Mouse (Mus musculus): ENCODE data around the gene Pgap1. TPM values are rescaled to one million over a fixed set of nuclear protein-coding genes. Genes with fewer than 3 reads are reported as not detected.

Gene Pgap1
- polyA plus RNA-seq, 1 experiment = 3.1 TPM

GRCm38 (mm10) chr1:54531170-54531569 lies 26.3 kb downstream of the Pgap1 start:
- Histone ChIP-seq H3K4me1 (ENCODE audit: control insufficient read depth, insufficient read depth, insufficient read length) (no peaks in the 10 kb centered on the region), H3K36me3 (ENCODE audit: control insufficient read depth, insufficient read depth, low read length) (peaks cover 15% of the 10 kb centered on the region), H3K27ac (ENCODE audit: insufficient read depth, low read length) (no peak overlapping the region), H3K27me3 (ENCODE audit: control insufficient read depth, insufficient read depth, low read length) (no peaks in the 10 kb centered on the region), H3K4me3 (ENCODE audit: extremely low read depth, insufficient read depth, insufficient read length) (no peak overlapping the region)
- no peak for DNase-seq (ENCODE audit: low read depth in 1 of 2, low spot score in 2 of 2)
- WGBS = 58% methylated on average over 6 of the region's 6 CpGs
- no peak for TF ChIP-seq CTCF (IDR thresholded peaks at IDR 0.05; ENCODE audit: extremely low read depth, insufficient read depth, insufficient read length, insufficient replicate concordance)
- no peak for TF ChIP-seq POLR2A (IDR thresholded peaks at IDR 0.05; ENCODE audit: low read depth, low read length)

DNA sequence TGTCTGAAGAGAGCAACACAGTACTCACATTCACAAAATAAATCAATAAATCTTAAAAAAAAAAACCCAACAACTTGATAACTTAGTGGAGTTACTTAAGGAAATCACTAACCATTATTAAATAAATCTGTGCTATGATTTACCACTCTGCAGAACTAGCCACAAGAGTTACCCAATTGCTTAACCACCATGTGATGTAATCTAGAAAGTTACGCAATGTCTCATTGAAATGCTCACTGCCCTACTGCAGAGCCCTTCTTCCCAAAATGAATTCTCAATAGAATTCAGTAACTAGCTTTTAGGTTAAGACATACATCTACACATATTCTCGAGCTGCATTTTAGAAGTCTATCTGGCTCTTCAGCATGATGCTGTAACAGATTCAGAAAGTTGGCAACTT lies 33.8 kb downstream of the Pgap1 start:
- Histone ChIP-seq H3K4me1 (ENCODE audit: control insufficient read depth, insufficient read depth, insufficient read length) (no peaks in the 10 kb centered on the region), H3K36me3 (ENCODE audit: control insufficient read depth, insufficient read depth, low read length) (peaks cover 10% of the 10 kb centered on the region), H3K27me3 (ENCODE audit: control insufficient read depth, insufficient read depth, low read length) (no peaks in the 10 kb centered on the region), H3K4me3 (ENCODE audit: extremely low read depth, insufficient read depth, insufficient read length) (no peak overlapping the region), H3K27ac (ENCODE audit: insufficient read depth, low read length) (no peak overlapping the region)
- 71% methylated on average over 2 of the region's 2 CpGs for WGBS
- TF ChIP-seq POLR2A (IDR thresholded peaks at IDR 0.05; ENCODE audit: low read depth, low read length) (no peak), CTCF (IDR thresholded peaks at IDR 0.05; ENCODE audit: extremely low read depth, insufficient read depth, insufficient read length, insufficient replicate concordance) (no peak)
- DNase-seq (ENCODE audit: low read depth in 1 of 2, low spot score in 2 of 2) = no peak

DNA sequence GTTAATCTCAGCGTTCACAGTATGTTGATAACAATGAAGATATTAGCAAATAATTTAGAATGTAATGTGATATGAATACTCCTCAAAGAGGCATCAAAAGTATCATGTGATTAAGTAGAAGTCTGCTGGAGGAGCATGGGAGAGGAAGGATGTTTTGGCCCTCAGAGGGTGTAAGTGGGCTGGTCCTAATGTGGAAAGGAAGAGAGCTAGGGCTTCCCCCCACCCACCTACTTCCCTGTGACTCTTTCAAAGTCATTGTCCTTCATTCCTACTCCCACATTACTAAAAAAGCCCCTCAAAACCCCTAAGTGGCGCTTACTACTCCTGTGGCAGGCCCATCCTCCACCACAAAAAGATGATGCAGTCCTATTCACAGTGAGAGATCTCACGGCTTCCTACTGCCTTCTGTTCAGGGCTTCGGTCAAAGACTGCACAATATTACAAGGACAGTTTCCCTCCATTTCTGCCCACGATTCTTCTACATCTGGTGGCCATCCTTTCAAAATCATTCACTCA lies 37.4 kb downstream of the Pgap1 start:
- 80% methylated on average over 5 of the region's 5 CpGs for WGBS
- Histone ChIP-seq H3K27ac (ENCODE audit: insufficient read depth, low read length) (no peak overlapping the region), H3K36me3 (ENCODE audit: control insufficient read depth, insufficient read depth, low read length) (peaks cover 7% of the 10 kb centered on the region), H3K4me3 (ENCODE audit: extremely low read depth, insufficient read depth, insufficient read length) (no peak overlapping the region), H3K4me1 (ENCODE audit: control insufficient read depth, insufficient read depth, insufficient read length) (no peaks in the 10 kb centered on the region), H3K27me3 (ENCODE audit: control insufficient read depth, insufficient read depth, low read length) (no peaks in the 10 kb centered on the region)
- no peak for DNase-seq (ENCODE audit: low read depth in 1 of 2, low spot score in 2 of 2)
- no peak for TF ChIP-seq POLR2A (IDR thresholded peaks at IDR 0.05; ENCODE audit: low read depth, low read length)
- TF ChIP-seq CTCF (IDR thresholded peaks at IDR 0.05; ENCODE audit: extremely low read depth, insufficient read depth, insufficient read length, insufficient replicate concordance) = no peak

DNA sequence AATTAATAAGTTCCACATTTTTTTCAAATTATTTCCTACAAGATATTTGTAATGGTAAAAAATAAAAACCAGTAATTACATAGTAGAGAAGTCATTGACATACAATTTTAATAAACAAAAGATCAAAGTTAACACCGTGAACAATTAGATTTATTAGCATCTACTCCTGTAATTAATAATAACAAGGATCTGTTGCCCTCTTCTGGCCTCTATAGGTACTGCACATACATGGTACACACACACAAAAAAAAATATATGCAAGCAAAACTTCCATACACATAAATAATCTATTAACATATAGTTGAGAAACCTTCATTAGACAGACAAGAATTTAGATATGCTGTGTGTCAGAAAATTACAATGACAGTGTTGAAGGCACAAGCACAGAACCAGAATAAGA lies 43.6 kb downstream of the Pgap1 start:
- DNase-seq (ENCODE audit: low read depth in 1 of 2, low spot score in 2 of 2) = no peak
- Histone ChIP-seq H3K36me3 (ENCODE audit: control insufficient read depth, insufficient read depth, low read length) (peaks cover 9% of the 10 kb centered on the region; the same call in 1 of the 2 replicates), H3K27ac (ENCODE audit: insufficient read depth, low read length) (no peak overlapping the region), H3K27me3 (ENCODE audit: control insufficient read depth, insufficient read depth, low read length) (no peaks in the 10 kb centered on the region), H3K4me3 (ENCODE audit: extremely low read depth, insufficient read depth, insufficient read length) (no peak overlapping the region), H3K4me1 (ENCODE audit: control insufficient read depth, insufficient read depth, insufficient read length) (no peaks in the 10 kb centered on the region)
- TF ChIP-seq CTCF (IDR thresholded peaks at IDR 0.05; ENCODE audit: extremely low read depth, insufficient read depth, insufficient read length, insufficient replicate concordance) = no peak
- no peak for TF ChIP-seq POLR2A (IDR thresholded peaks at IDR 0.05; ENCODE audit: low read depth, low read length)
- WGBS = 94% methylated on average over 1 of the region's 1 CpGs

- no peak for DNase-seq (ENCODE audit: low read depth in 1 of 2, low spot score in 2 of 2)
- peaks cover 20% of the 10 kb centered on the region for H3K36me3 ChIP-seq (ENCODE audit: control insufficient read depth, insufficient read depth, low read length)
- no peak overlapping the region for H3K27ac ChIP-seq (ENCODE audit: insufficient read depth, low read length)
- H3K4me1 ChIP-seq (ENCODE audit: control insufficient read depth, insufficient read depth, insufficient read length) = no peaks in the 10 kb centered on the region
- no peak for TF ChIP-seq CTCF (IDR thresholded peaks at IDR 0.05; ENCODE audit: extremely low read depth, insufficient read depth, insufficient read length, insufficient replicate concordance)
- no peak for TF ChIP-seq POLR2A (IDR thresholded peaks at IDR 0.05; ENCODE audit: low read depth, low read length)
- no peaks in the 10 kb centered on the region for H3K27me3 ChIP-seq (ENCODE audit: control insufficient read depth, insufficient read depth, low read length)
- no peak overlapping the region for H3K4me3 ChIP-seq (ENCODE audit: extremely low read depth, insufficient read depth, insufficient read length)
- WGBS = 94% methylated on average over 2 of the region's 2 CpGs
Measured at GRCm38 (mm10) chr1:54498496-54498895, 59.0 kb downstream of the Pgap1 start.

DNA sequence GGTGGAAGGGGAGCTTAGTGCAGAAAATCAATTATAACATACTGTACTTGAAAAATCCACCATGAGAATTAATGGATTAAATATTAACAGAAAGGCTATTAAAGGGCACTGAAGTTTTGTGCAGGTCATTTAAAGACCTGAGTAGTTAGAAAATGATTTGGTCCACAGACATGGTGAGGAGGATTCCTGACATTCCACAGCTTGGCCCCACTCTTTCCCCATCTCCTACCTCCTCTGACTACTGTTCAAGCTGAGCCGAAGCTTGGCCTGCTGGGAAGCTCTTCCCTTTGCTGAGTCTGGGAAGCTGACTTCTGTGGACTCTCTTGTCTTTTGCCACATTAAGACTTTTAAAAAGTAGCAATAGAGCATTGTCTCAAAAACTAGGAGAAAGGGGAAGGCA lies 61.2 kb downstream of the Pgap1 start:
- no peaks in the 10 kb centered on the region for H3K27me3 ChIP-seq (ENCODE audit: control insufficient read depth, insufficient read depth, low read length)
- no peak overlapping the region for H3K4me3 ChIP-seq (ENCODE audit: extremely low read depth, insufficient read depth, insufficient read length)
- H3K27ac ChIP-seq (ENCODE audit: insufficient read depth, low read length) = no peak overlapping the region
- WGBS = 95% methylated on average over 1 of the region's 1 CpGs
- TF ChIP-seq POLR2A (IDR thresholded peaks at IDR 0.05; ENCODE audit: low read depth, low read length) (no peak), CTCF (IDR thresholded peaks at IDR 0.05; ENCODE audit: extremely low read depth, insufficient read depth, insufficient read length, insufficient replicate concordance) (no peak)
- H3K36me3 ChIP-seq (ENCODE audit: control insufficient read depth, insufficient read depth, low read length) = peaks cover 22% of the 10 kb centered on the region
- no peaks in the 10 kb centered on the region; the same call in 1 of the 2 replicates for H3K4me1 ChIP-seq (ENCODE audit: control insufficient read depth, insufficient read depth, insufficient read length)
- DNase-seq (ENCODE audit: low read depth in 1 of 2, low spot score in 2 of 2) = no peak

DNA sequence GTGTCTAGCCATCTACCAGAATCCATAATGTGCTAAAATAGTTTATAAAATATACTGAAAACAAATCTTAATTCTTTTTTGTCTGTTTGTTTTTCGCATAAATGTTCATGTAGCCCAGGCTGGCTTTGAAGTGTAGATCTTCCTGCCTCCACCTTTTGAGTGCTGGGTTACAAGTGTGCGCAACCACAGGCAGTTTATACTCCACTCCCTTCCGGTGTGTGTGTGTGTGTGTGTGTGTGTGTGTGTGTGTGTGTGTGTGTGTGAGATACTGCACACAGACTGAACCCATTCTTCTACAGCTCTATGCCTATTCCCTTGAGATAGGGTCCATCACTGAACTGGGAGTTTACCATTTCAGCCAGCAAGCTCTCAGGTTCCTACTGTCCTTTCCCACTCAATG lies 64.0 kb downstream of the Pgap1 start:
- TF ChIP-seq CTCF (IDR thresholded peaks at IDR 0.05; ENCODE audit: extremely low read depth, insufficient read depth, insufficient read length, insufficient replicate concordance) (no peak), POLR2A (IDR thresholded peaks at IDR 0.05; ENCODE audit: low read depth, low read length) (no peak)
- 83% methylated on average over 3 of the region's 3 CpGs for WGBS
- DNase-seq (ENCODE audit: low read depth in 1 of 2, low spot score in 2 of 2) = peak; percentile 9 to 19
- Histone ChIP-seq H3K27ac (ENCODE audit: insufficient read depth, low read length) (peak overlapping the region; percentile 73), H3K36me3 (ENCODE audit: control insufficient read depth, insufficient read depth, low read length) (peaks cover 14% of the 10 kb centered on the region), H3K4me1 (ENCODE audit: control insufficient read depth, insufficient read depth, insufficient read length) (no peaks in the 10 kb centered on the region; the same call in 1 of the 2 replicates), H3K27me3 (ENCODE audit: control insufficient read depth, insufficient read depth, low read length) (no peaks in the 10 kb centered on the region), H3K4me3 (ENCODE audit: extremely low read depth, insufficient read depth, insufficient read length) (no peak overlapping the region)

Data from spleen, adult 2 months (tissue).